Mouse (Mus musculus) heart, embryonic 15.5 days (tissue): Measurements from ENCODE around the gene Ano4. TPM values are rescaled to one million over a fixed set of nuclear protein-coding genes. Genes with fewer than 3 reads are reported as not detected.

Source experiments
- ATAC-seq: fragments of 200-750 bp; cut with Nextera tagmentation; replicated peaks from 2 replicates; pipeline ENCODE4 v1.8.0; 2017; ENCODE audit warnings: low read depth, moderate TSS enrichment; ENCODE audit not compliant: insufficient number of reproducible peaks, insufficient read depth, low FRiP score
- H3K27ac ChIP-seq: fragments of 300-500 bp; sonication (generic); 2 replicates; pipeline ENCODE4 v1.5.1; 2015; ENCODE audit warnings: mild to moderate bottlenecking, inconsistent platforms
- H3K27me3 ChIP-seq: fragments of 300-500 bp; sonication (generic); 2 replicates; pipeline ENCODE4 v1.6.1; 2015; ENCODE audit warnings: inconsistent platforms
- H3K36me3 ChIP-seq: fragments of 300-500 bp; sonication (generic); 2 replicates; pipeline ENCODE4 v1.6.1; 2015; ENCODE audit warnings: mild to moderate bottlenecking, inconsistent platforms
- H3K4me1 ChIP-seq: fragments of 300-500 bp; sonication (generic); replicated peaks from 2 replicates; pipeline ENCODE4 v1.6.1; 2015; ENCODE audit warnings: inconsistent platforms
- H3K4me2 ChIP-seq: fragments of 300-500 bp; sonication (generic); 2 replicates; pipeline ENCODE4 v1.6.1; 2015; ENCODE audit warnings: inconsistent platforms, mild to moderate bottlenecking, moderate library complexity
- H3K4me3 ChIP-seq: fragments of 300-500 bp; sonication (generic); 2 replicates; pipeline ENCODE4 v1.5.1; 2015; ENCODE audit warnings: mild to moderate bottlenecking, inconsistent platforms
- H3K9ac ChIP-seq: fragments of 300-500 bp; sonication (generic); 2 replicates; pipeline ENCODE4 v1.6.1; 2015; ENCODE audit warnings: mild to moderate bottlenecking, inconsistent platforms
- H3K9me3 ChIP-seq: fragments of 300-500 bp; sonication (generic); replicated peaks from 2 replicates; pipeline ENCODE4 v1.6.1; 2016; ENCODE audit warnings: inconsistent platforms
- WGBS: fragments of 180-500 bp; shearing (Covaris S2); methylation state at CpG from one replicate; pipeline ENCODE4 v1.1.7; 2015; ENCODE audit warnings: mixed read lengths; 5-methylcytosine and 5-hydroxymethylcytosine counted together
- polyA plus RNA-seq: library from polyadenylated mRNA; unstranded; fragments of >200 nt; fragmentation: Nextera tagmentation; extraction: Ambion mirVana; gene quantifications from 2 replicates; pipeline ENCODE4 v1.2.1, GENCODE M21; 2015

The Ano4 gene
- polyA plus RNA-seq, 1 experiment from 2014 or later = 2.9 TPM

DNA sequence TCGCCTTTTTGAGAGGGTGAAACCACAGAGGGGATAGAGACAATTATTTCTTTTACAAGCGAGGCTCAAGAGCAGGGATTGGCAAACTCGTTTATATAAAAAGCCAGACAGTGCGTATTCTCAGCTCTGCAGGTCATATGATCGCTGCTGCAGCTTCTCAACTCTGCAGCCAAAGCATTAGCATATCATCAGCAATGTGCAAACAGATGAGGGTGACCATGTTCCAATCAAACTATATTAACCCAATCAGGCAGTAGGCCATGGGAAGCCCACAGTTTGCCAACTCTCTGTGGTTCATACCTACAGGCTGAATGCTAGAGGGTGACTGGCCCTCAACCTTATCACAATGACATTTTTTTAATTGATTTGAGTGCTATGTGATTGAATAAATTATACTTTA lies 64.2 kb downstream of the Ano4 start:
- H3K4me2 ChIP-seq = no peak overlapping the region

DNA sequence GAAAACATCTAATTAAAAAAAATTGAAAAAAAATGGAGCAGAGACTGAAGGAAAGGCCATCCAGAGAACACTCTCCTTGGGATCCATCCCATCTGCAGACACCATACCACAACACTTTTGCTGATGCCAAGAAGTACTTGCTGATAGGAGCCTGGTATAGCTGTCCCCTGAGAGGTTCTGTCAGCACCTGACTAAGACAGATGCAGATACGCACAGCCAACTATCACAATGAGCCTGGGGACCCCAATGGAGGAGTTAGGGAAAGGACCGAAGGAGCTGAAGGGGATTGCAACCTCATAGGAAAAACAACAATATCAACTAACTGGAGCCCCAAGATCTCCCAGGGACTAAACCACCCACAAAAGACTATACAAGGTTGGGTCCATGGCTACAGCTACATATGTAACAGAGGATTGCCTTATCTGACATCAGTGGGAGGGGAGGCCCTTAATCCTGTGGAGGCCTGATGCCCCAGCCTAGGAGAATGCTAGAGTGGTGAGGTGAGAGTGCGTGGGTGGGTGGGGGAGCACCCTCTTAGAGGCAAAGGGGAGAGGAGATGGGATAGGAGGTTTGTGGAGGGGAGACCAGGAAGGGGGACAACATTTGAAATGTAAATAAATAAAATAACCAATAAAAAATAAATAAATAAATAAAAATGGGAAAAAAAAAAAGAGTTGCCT lies 71.4 kb downstream of the Ano4 start:
- Histone ChIP-seq H3K9me3 (no peaks in the 10 kb centered on the region), H3K27me3 (no peaks in the 10 kb centered on the region), H3K36me3 (no peaks in the 10 kb centered on the region), H3K4me2 (no peak overlapping the region), H3K9ac (no peak overlapping the region), H3K27ac (no peak overlapping the region), H3K4me3 (no peak overlapping the region), H3K4me1 (0 out of 2 replicates have a peak, but pooled peaks cover 3% of the 10 kb centered on the region)
- WGBS = 52% methylated on average over 3 of the region's 3 CpGs
- no peak for ATAC-seq

More for the DNA sequence above, 64.2 kb downstream of the Ano4 start:
- Histone ChIP-seq H3K27ac (no peak overlapping the region), H3K9ac (no peak overlapping the region), H3K36me3 (no peaks in the 10 kb centered on the region), H3K27me3 (no peaks in the 10 kb centered on the region), H3K4me1 (no peaks in the 10 kb centered on the region), H3K9me3 (no peaks in the 10 kb centered on the region), H3K4me3 (no peak overlapping the region)
- ATAC-seq = no peak
- WGBS = 86% methylated on average over 5 of the region's 5 CpGs

DNA sequence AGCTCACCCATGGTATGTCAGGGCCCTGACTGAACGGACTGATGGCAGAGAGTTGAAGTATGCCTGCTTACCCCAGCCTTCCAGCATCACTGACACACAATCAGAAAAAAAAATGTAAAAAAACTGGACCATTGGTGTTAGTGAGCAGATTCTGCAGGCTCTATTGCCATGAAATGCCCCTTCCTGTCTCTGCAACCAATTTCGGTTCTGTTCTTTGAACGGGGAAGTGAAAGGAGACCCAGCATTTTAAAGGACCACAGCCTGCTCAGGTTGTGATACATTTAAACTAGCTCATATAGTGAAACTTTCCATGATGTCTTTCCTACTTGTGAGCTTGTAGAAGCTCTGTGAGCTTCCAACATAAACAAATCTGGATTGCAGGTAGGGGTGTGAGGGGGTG lies 77.2 kb downstream of the Ano4 start:
- 80% methylated on average over 3 of the region's 3 CpGs for WGBS
- no peak overlapping the region for H3K27ac ChIP-seq
- no peaks in the 10 kb centered on the region for H3K9me3 ChIP-seq

DNA sequence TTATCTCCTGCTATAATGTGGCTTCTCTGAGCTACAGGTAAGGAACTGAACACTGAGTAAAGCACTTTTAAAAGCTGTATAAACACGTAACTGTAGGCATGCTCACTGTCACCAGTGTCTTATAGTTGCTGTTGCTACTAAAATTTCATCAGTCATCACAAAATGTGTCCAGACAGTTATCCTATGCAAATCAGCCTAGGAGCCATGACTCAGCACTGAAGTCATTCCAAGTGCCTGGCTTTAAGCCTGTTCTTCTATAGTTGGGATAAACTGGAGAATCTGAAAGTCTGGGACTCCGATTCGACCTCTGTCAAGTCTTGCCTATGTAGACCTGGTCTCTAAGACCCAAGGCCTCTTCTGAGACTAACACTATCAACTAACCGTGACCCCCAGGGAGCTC lies 81.2 kb downstream of the Ano4 start:
- Histone ChIP-seq H3K9ac (no peak overlapping the region), H3K27me3 (no peaks in the 10 kb centered on the region), H3K4me1 (peaks cover 5% of the 10 kb centered on the region), H3K9me3 (no peaks in the 10 kb centered on the region), H3K36me3 (no peaks in the 10 kb centered on the region), H3K4me3 (no peak overlapping the region), H3K4me2 (no peak overlapping the region), H3K27ac (no peak overlapping the region)
- ATAC-seq = no peak
- 70% methylated on average over 4 of the region's 4 CpGs for WGBS

More for the DNA sequence above, 77.2 kb downstream of the Ano4 start:
- H3K27me3 ChIP-seq = no peaks in the 10 kb centered on the region
- no peaks in the 10 kb centered on the region for H3K4me1 ChIP-seq
- no peak overlapping the region for H3K9ac ChIP-seq
- H3K4me3 ChIP-seq = no peak overlapping the region
- H3K4me2 ChIP-seq = no peak overlapping the region
- ATAC-seq = no peak
- H3K36me3 ChIP-seq = no peaks in the 10 kb centered on the region

DNA sequence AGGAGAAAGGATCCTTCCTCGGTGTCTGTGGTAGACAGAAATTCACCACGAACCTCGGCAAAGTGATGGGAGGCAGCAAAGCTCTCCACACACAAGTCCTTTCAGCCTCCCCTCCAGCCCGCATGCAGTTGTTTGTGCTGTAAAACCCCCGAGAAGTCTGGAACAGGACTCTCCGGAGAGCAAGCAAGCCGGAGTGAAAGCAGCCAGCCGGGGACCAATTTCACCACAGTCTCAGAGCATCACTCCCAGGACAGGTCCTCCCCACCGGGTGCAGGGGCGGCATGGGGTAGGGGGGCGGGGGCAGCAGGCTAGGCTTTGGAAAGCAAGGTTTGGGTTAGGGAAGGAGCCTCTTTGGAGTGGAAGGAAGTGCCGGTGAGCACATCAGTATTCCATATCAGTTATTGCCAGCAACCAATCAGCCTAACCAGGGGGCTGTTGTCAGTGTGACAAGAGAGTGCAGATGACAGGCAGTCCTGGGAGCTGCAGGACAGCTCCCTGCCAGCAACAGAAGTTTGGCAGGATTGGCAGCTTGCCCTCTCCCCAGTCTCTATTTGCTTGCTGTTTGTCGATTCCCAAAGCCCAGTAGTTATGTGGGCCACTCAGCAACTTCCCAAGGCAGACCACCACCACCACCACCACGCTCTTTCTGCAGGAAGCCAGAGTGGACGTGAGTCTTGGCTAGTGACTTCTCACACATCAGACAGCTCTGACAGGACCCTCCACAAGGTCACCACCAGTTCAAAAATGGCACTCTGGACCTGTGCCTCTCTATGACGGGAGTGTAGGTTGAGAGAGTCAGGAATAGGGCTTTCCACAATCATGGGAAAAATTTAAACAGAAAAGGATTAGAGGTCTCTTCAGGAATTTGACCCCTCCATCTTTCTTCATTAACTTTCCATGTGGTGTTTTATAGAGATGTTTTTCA lies 86.8 kb downstream of the Ano4 start:
- no peaks in the 10 kb centered on the region for H3K36me3 ChIP-seq
- H3K4me1 ChIP-seq = peaks cover 20% of the 10 kb centered on the region
- peak; percentile 43; the same call in 1 of the 2 replicates for ATAC-seq
- H3K27me3 ChIP-seq = no peaks in the 10 kb centered on the region
- peak overlapping the region; percentile 70 for H3K4me2 ChIP-seq
- peak overlapping the region; percentile 42 for H3K4me3 ChIP-seq
- no peak overlapping the region for H3K27ac ChIP-seq
- 0 out of 2 replicates have a peak overlapping the region, but pooled peaks have one; percentile 15 for H3K9ac ChIP-seq
- no peaks in the 10 kb centered on the region for H3K9me3 ChIP-seq
- 3% methylated on average over 16 of the region's 16 CpGs for WGBS

DNA sequence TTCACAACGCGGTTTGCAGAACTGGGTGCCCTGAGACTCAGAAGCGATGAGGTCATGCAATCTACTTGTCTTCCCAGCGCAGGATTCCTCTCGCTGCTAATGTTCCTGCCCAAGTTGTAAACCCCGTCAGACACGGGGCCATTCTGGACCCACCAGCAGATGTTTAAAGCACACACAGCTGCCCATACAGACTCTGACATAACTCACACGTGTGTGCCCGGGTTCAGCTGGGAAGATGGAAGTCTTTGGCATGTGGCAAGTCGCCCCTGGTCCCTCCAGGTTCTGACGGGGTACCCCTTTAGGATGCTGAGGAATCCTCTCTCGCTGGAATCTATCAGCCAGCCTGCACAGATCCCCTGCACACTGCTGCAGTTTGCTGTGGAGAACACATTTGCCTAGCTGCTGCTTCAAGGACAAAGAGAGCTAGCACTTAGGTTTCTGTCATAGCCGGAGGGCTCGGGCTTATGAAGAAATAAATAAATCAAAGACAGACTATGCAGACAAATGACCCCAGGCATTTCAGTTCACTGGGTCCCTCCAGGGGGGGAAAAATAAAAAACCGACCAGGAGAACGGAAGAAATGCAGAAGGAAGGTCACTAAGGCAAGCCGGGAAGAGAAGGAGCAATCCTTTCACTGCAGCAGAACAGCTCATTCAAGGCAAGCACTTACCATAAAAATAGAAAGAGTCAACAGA lies 87.7 kb downstream of the Ano4 start:
- peaks cover 20% of the 10 kb centered on the region for H3K4me1 ChIP-seq
- H3K9ac ChIP-seq = 0 out of 2 replicates have a peak overlapping the region, but pooled peaks have one; percentile 15
- H3K27ac ChIP-seq = no peak overlapping the region
- WGBS = 5% methylated on average over 17 of the region's 17 CpGs
- no peak for ATAC-seq
- H3K27me3 ChIP-seq = no peaks in the 10 kb centered on the region
- peak overlapping the region; percentile 42 for H3K4me3 ChIP-seq
- no peaks in the 10 kb centered on the region for H3K36me3 ChIP-seq
- H3K4me2 ChIP-seq = peak overlapping the region; percentile 70
- H3K9me3 ChIP-seq = no peaks in the 10 kb centered on the region

DNA sequence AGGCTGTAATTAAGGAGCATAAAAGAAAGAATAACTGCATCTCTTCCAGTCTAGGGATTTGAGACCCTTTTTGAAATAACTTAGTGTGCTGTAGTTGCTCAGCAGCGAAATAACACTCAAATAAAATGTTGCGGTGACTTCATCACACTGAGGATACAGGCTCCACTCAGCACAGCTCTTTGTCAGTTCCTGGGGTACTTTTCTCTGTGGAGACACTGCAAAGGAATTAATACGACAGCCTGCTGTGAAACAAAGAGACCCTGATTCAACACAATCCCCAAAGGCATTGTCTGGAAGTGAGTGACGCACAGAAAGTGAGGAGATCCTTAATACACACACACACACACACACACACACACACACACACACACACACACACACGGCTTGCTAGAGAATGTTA lies 89.8 kb downstream of the Ano4 start:
- no peak overlapping the region for H3K4me2 ChIP-seq
- no peak overlapping the region for H3K27ac ChIP-seq
- H3K36me3 ChIP-seq = no peaks in the 10 kb centered on the region
- no peak for ATAC-seq
- H3K9ac ChIP-seq = no peak overlapping the region
- WGBS = 83% methylated on average over 5 of the region's 5 CpGs
- peaks cover 20% of the 10 kb centered on the region for H3K4me1 ChIP-seq
- no peaks in the 10 kb centered on the region for H3K9me3 ChIP-seq
- H3K27me3 ChIP-seq = no peaks in the 10 kb centered on the region
- H3K4me3 ChIP-seq = no peak overlapping the region

DNA sequence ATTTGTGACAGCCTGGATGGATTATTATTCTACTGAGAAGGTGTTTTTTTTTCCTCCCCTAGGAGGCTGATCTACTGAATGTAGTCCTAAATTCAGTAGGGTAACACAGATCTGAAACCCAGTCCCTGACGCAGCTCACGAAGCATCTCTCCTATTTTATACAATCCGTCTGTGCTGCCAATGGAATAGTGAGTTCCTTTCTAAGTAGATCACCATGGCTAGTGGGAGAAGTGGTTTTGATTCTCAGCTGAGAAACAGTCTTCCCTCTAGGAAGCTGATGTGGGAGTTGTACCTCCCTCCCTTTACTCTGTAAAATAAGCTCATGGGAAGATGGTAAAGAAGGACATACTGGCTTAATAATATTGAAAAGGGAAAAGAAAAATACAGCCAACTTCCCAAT lies 90.8 kb downstream of the Ano4 start:
- 66% methylated on average over 3 of the region's 3 CpGs for WGBS
- Histone ChIP-seq H3K9ac (no peak overlapping the region), H3K4me2 (no peak overlapping the region), H3K36me3 (no peaks in the 10 kb centered on the region), H3K27me3 (no peaks in the 10 kb centered on the region), H3K4me3 (no peak overlapping the region), H3K4me1 (peaks cover 19% of the 10 kb centered on the region), H3K9me3 (no peaks in the 10 kb centered on the region), H3K27ac (no peak overlapping the region)
- no peak for ATAC-seq

DNA sequence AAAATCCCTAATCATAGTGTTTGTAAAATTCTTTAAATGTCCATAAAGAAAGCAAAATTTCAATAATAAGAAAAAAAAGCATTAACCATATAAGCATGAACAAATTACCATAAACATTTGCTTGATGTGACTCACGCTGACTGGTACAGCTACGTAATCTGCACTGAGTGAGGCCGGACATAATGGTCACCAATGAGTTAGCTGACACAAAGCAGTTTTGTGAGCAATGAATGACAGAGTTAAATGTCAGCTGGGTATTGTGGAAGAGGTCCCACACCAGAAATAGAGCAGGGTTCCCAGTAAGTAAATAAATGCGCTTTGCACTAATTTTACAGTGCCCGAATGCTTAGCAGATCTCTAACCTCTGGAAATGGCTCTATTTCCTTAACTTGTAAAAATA lies 91.9 kb downstream of the Ano4 start:
- Histone ChIP-seq H3K4me1 (peaks cover 11% of the 10 kb centered on the region), H3K9ac (no peak overlapping the region), H3K9me3 (no peaks in the 10 kb centered on the region), H3K27ac (no peak overlapping the region), H3K27me3 (no peaks in the 10 kb centered on the region), H3K36me3 (no peaks in the 10 kb centered on the region), H3K4me3 (no peak overlapping the region), H3K4me2 (no peak overlapping the region)
- WGBS = 82% methylated on average over 5 of the region's 5 CpGs
- ATAC-seq = no peak

DNA sequence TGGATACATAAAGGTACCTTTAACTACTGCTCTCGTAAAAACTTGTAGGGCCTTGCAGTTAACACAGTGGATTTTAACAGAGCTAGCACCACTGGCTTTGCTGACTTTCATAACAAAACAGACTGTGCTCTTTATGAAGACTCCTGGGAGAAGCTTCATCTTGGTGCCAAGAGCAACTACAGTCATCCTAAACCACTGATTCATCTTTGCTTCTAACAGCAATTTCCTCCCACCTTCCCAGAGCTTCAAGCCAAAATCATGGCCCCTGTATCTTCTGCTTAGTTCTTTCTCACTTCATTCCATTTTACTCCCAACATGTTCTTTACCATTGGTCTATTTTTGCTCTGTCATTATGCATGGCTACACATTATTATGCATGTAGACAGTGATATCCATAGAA lies 100.8 kb downstream of the Ano4 start:
- no peaks in the 10 kb centered on the region for H3K4me1 ChIP-seq

DNA sequence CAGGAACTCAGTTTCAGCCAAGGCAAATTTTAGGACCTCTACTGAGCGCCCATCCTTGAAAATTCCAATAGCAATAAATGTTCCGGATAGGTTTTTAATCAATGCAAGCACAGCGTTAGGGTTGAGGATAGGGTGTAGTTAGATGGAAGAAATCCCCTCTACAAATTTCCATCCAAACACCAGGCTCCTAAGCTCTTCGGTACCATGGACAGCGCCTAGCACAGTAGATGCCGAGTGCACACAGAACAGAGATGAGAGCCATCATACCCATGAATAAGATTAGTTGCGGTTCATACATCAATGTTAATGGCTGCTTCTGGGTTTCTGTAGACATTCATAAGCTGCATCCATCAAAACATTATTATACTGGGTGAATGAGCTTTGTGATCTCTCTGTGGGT lies 120.0 kb downstream of the Ano4 start:
- H3K4me2 ChIP-seq = no peak overlapping the region
- no peaks in the 10 kb centered on the region for H3K27me3 ChIP-seq
- H3K36me3 ChIP-seq = no peaks in the 10 kb centered on the region
- no peak overlapping the region for H3K9ac ChIP-seq
- H3K27ac ChIP-seq = no peak overlapping the region
- H3K4me3 ChIP-seq = no peak overlapping the region
- no peaks in the 10 kb centered on the region for H3K9me3 ChIP-seq
- no peak for ATAC-seq
- no peaks in the 10 kb centered on the region for H3K4me1 ChIP-seq
- WGBS = 32% methylated on average over 7 of the region's 7 CpGs

More for the DNA sequence above, 100.8 kb downstream of the Ano4 start:
- 85% methylated on average over 1 of the region's 1 CpGs for WGBS
- Histone ChIP-seq H3K27me3 (no peaks in the 10 kb centered on the region), H3K9me3 (no peaks in the 10 kb centered on the region), H3K27ac (no peak overlapping the region), H3K4me3 (no peak overlapping the region), H3K9ac (no peak overlapping the region), H3K36me3 (no peaks in the 10 kb centered on the region), H3K4me2 (no peak overlapping the region)
- no peak for ATAC-seq
